Mouse (Mus musculus): ENCODE measurements around the gene Fgf10.

DNA sequence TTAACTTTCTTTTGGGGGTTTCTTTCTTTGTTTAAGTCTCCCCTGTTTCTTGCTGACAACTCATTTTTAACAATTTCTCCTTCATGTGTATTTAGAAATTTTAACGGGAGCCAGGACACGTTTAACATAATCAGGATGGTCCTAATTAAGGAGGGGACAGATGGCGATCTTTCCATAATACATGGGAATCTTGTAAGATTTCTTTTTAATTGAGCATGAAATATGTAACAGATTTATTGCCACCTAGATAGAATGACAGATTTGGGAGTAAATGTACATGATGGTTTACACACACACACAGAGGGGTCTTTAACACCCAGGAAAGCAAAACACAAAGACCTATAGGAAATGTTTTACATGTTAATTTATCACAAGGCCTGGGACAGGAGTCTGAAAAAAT, 137.1 kb downstream of the Fgf10 start:
- TF ChIP-seq CTCF (conservative IDR thresholded peaks at IDR 0.05; ENCODE audit: low read length) = no peak
- no peak for TF ChIP-seq POU5F1 (IDR thresholded peaks at IDR 0.05; ENCODE audit: borderline replicate concordance, low read length)
- TF ChIP-seq NANOG (IDR thresholded peaks at IDR 0.05; ENCODE audit: borderline replicate concordance, low read length) = no peak

Data from E14TG2a.4 (cell line).